Mouse (Mus musculus) liver, adult 2 months (tissue): ENCODE results near the gene Atp5h. TPM values are rescaled to one million over a fixed set of nuclear protein-coding genes. Genes with fewer than 3 reads are reported as not detected.
"Not testable (repeated sequence)": the region's sequence is repeated elsewhere in the genome, so short reads cannot be mapped to it uniquely, and the experiment has no call there.

ENCODE experiments used
- DNase-seq: peaks from one replicate; pipeline ENCODE4 v3.0.0-alpha.2; 2011; ENCODE audit warnings: low read depth, low spot score; ENCODE audit errors: extremely low read depth
- H3K27ac ChIP-seq: fragments of 200-500 bp; replicated peaks from 2 replicates; pipeline ENCODE4 v1.5.1; 2012; ENCODE audit warnings: low read depth, mild to moderate bottlenecking, control low read depth, inconsistent platforms, low read length; ENCODE audit not compliant: insufficient read depth
- H3K27me3 ChIP-seq: fragments of 200-500 bp; 2 replicates; pipeline ENCODE4 v1.6.1; 2012; ENCODE audit warnings: mild to moderate bottlenecking, moderate library complexity, low read length, inconsistent platforms; ENCODE audit not compliant: control insufficient read depth, insufficient read depth
- H3K36me3 ChIP-seq: fragments of 200-500 bp; 2 replicates; pipeline ENCODE4 v1.6.1; 2012; ENCODE audit warnings: low read length, inconsistent platforms; ENCODE audit not compliant: control insufficient read depth, insufficient read depth
- H3K4me1 ChIP-seq: fragments of 200-500 bp; 2 replicates; pipeline ENCODE4 v1.6.1; 2011; ENCODE audit warnings: low read length; ENCODE audit not compliant: control insufficient read depth, insufficient read depth
- H3K4me3 ChIP-seq: fragments of 200-500 bp; 2 replicates; pipeline ENCODE4 v1.5.1; 2011; ENCODE audit warnings: low read depth, mild to moderate bottlenecking, control low read depth, low read length, moderate library complexity; ENCODE audit not compliant: insufficient read depth
- H3K79me2 ChIP-seq: fragments of 200-500 bp; 2 replicates; pipeline ENCODE4 v1.6.1; 2012; ENCODE audit warnings: inconsistent platforms, mild to moderate bottlenecking, low read length, moderate library complexity; ENCODE audit not compliant: control insufficient read depth, insufficient read depth
- H3K9ac ChIP-seq: fragments of 200-500 bp; 2 replicates; pipeline ENCODE4 v1.6.1; 2012; ENCODE audit warnings: low read depth, mild to moderate bottlenecking, control low read depth, inconsistent platforms, low read length
- CTCF ChIP-seq: fragments of 200-500 bp; IDR thresholded peaks from 2 replicates; pipeline ENCODE4 v1.5.1; 2011; ENCODE audit warnings: low read depth, low read length, control low read depth
- POLR2A ChIP-seq: fragments of 200-500 bp; IDR thresholded peaks from 2 replicates; pipeline ENCODE4 v1.6.1; 2011; ENCODE audit warnings: low read length, control low read depth; ENCODE audit not compliant: insufficient read depth; ENCODE audit errors: extremely low read depth
- WGBS: fragments of 180-500 bp; shearing (Covaris S2); methylation state at CpG from one replicate; pipeline ENCODE4 v1.1.7; 2018; 5-methylcytosine and 5-hydroxymethylcytosine counted together
- polyA plus RNA-seq: library from polyadenylated mRNA; depleted of rRNA; stranded (reverse); fragments of >200 nt; gene quantifications from 2 replicates; pipeline ENCODE4 v1.2.3, GENCODE M21; 2012
- total RNA-seq: library from RNA; depleted of rRNA; stranded (reverse); fragments of >200 nt; gene quantifications from 2 replicates; pipeline ENCODE4 v1.2.3, GENCODE M21; 2014

Atp5h gene
- total and polyA plus RNA-seq, 2 experiments: 103 to 648 TPM

- Histone ChIP-seq H3K4me3 (peak overlapping the region; percentile 46; the same call in 1 of the 2 replicates), H3K79me2 (no peaks in the 10 kb centered on the region), H3K27ac (peak overlapping the region; percentile 83), H3K4me1 (peaks cover 24% of the 10 kb centered on the region), H3K27me3 (no peaks in the 10 kb centered on the region), H3K9ac (peak overlapping the region; percentile 75), H3K36me3 (no peaks in the 10 kb centered on the region)
- WGBS: 21% methylated on average over 5 of the region's 5 CpGs
- no peak for TF ChIP-seq CTCF
- TF ChIP-seq POLR2A: no peak
- no peak for DNase-seq
Measured at GRCm38 (mm10) chr11:115461846-115462242, 42.1 kb upstream of the Atp5h start.

GRCm38 (mm10) chr11:115460976-115461375 lies 41.2 kb upstream of the Atp5h start:
- Histone ChIP-seq H3K79me2 (no peaks in the 10 kb centered on the region), H3K9ac (no peak overlapping the region), H3K4me3 (no peak overlapping the region), H3K36me3 (no peaks in the 10 kb centered on the region), H3K27me3 (no peaks in the 10 kb centered on the region), H3K4me1 (peaks cover 24% of the 10 kb centered on the region), H3K27ac (no peak overlapping the region)
- no peak for DNase-seq
- TF ChIP-seq CTCF (no peak), POLR2A (no peak)
- WGBS: 81% methylated on average over 8 of the region's 8 CpGs

GRCm38 (mm10) chr11:115457405-115457804 lies 37.6 kb upstream of the Atp5h start:
- Histone ChIP-seq H3K27ac (0 out of 2 replicates have a peak overlapping the region, but pooled peaks have one; percentile 19), H3K27me3 (no peaks in the 10 kb centered on the region), H3K4me3 (no peak overlapping the region), H3K36me3 (no peaks in the 10 kb centered on the region), H3K4me1 (peaks cover 19% of the 10 kb centered on the region), H3K79me2 (no peaks in the 10 kb centered on the region), H3K9ac (no peak overlapping the region)
- peak; percentile 78 for DNase-seq
- TF ChIP-seq POLR2A (no peak), CTCF (no peak)
- WGBS: 30% methylated on average over 6 of the region's 6 CpGs

- H3K4me1 ChIP-seq: peaks cover 12% of the 10 kb centered on the region
- DNase-seq: no peak
- H3K27me3 ChIP-seq: no peaks in the 10 kb centered on the region
- WGBS: 96% methylated on average over 5 of the region's 5 CpGs
- H3K27ac ChIP-seq: no peak overlapping the region
- H3K36me3 ChIP-seq: no peaks in the 10 kb centered on the region
- TF ChIP-seq POLR2A (no peak), CTCF (no peak)
- H3K4me3 ChIP-seq: no peak overlapping the region
- H3K9ac ChIP-seq: no peak overlapping the region
- no peaks in the 10 kb centered on the region for H3K79me2 ChIP-seq
Measured at GRCm38 (mm10) chr11:115456182-115456581, 36.4 kb upstream of the Atp5h start.

GRCm38 (mm10) chr11:115455619-115456018 lies 35.9 kb upstream of the Atp5h start:
- peaks cover 12% of the 10 kb centered on the region for H3K4me1 ChIP-seq
- H3K27ac ChIP-seq: no peak overlapping the region
- H3K4me3 ChIP-seq: no peak overlapping the region
- no peak for DNase-seq
- H3K27me3 ChIP-seq: no peaks in the 10 kb centered on the region
- WGBS: 94% methylated on average over 15 of the region's 15 CpGs
- no peaks in the 10 kb centered on the region for H3K36me3 ChIP-seq
- TF ChIP-seq CTCF (0 out of 2 replicates have a peak, but pooled peaks have one; percentile 11), POLR2A (no peak)
- H3K9ac ChIP-seq: no peak overlapping the region
- H3K79me2 ChIP-seq: no peaks in the 10 kb centered on the region

- not testable (repeated sequence) for DNase-seq, H3K9ac ChIP-seq, H3K36me3 ChIP-seq, H3K27me3 ChIP-seq, H3K4me3 ChIP-seq, H3K27ac ChIP-seq, H3K79me2 ChIP-seq
- WGBS: 93% methylated on average over 6 of the region's 6 CpGs
- peaks cover 18% of the 10 kb centered on the region for H3K4me1 ChIP-seq
Measured at GRCm38 (mm10) chr11:115454822-115455221, 35.1 kb upstream of the Atp5h start.

GRCm38 (mm10) chr11:115453306-115453705 lies 33.5 kb upstream of the Atp5h start:
- no peak overlapping the region for H3K27ac ChIP-seq
- no peak for TF ChIP-seq CTCF
- TF ChIP-seq POLR2A: no peak
- DNase-seq: no peak
- WGBS: 69% methylated on average over 4 of the region's 4 CpGs
- H3K27me3 ChIP-seq: no peaks in the 10 kb centered on the region
- no peaks in the 10 kb centered on the region for H3K79me2 ChIP-seq
- H3K4me3 ChIP-seq: no peak overlapping the region
- peaks cover 25% of the 10 kb centered on the region for H3K4me1 ChIP-seq
- no peak overlapping the region for H3K9ac ChIP-seq
- no peaks in the 10 kb centered on the region for H3K36me3 ChIP-seq
